Mouse (Mus musculus) intestine, embryonic 14.5 days (tissue): Measurements from ENCODE around the gene Tpbpb. TPM values are rescaled to one million over a fixed set of nuclear protein-coding genes. Genes with fewer than 3 reads are reported as not detected.
"Not testable (repeated sequence)": the region's sequence is repeated elsewhere in the genome, so short reads cannot be mapped to it uniquely, and the experiment has no call there.

Source experiments
- ATAC-seq: fragments of 200-750 bp; cut with Nextera tagmentation; replicated peaks from 2 replicates; pipeline ENCODE4 v1.8.0; 2017; ENCODE audit warnings: low read depth, moderate number of reproducible peaks, moderate TSS enrichment, moderate library complexity; ENCODE audit not compliant: low FRiP score, low TSS enrichment
- DNase-seq: peaks from one replicate; pipeline ENCODE4 v3.0.0-alpha.2; 2018; ENCODE audit warnings: low spot score
- H3K27ac ChIP-seq: fragments of 300-500 bp; sonication (generic); 2 replicates; pipeline ENCODE4 v1.5.1; 2014; ENCODE audit warnings: low read depth, mild to moderate bottlenecking, control low read depth
- H3K27me3 ChIP-seq: fragments of 300-500 bp; sonication (generic); replicated peaks from 2 replicates; pipeline ENCODE4 v1.6.1; 2014; ENCODE audit warnings: low read length, control low read depth; ENCODE audit not compliant: control insufficient read depth, insufficient read depth
- H3K36me3 ChIP-seq: fragments of 300-500 bp; sonication (generic); 2 replicates; pipeline ENCODE4 v1.6.1; 2014; ENCODE audit warnings: low read length, control low read depth; ENCODE audit not compliant: control insufficient read depth, insufficient read depth
- H3K4me1 ChIP-seq: fragments of 300-500 bp; sonication (generic); replicated peaks from 2 replicates; pipeline ENCODE4 v1.6.1; 2014; ENCODE audit warnings: low read length, control low read depth, mixed read lengths; ENCODE audit not compliant: control insufficient read depth, insufficient read depth
- H3K4me2 ChIP-seq: fragments of 300-500 bp; sonication (generic); 2 replicates; pipeline ENCODE4 v1.6.1; 2014; ENCODE audit warnings: low read length
- H3K4me3 ChIP-seq: fragments of 300-500 bp; sonication (generic); 2 replicates; pipeline ENCODE4 v1.5.1; 2014; ENCODE audit warnings: low read depth, low read length, control low read depth, mixed read lengths
- H3K9ac ChIP-seq: fragments of 300-500 bp; sonication (generic); 2 replicates; pipeline ENCODE4 v1.6.1; 2014; ENCODE audit warnings: mild to moderate bottlenecking, low read length
- H3K9me3 ChIP-seq: fragments of 300-500 bp; sonication (generic); 2 replicates; pipeline ENCODE4 v1.6.1; 2016; ENCODE audit warnings: low read length, control low read depth; ENCODE audit not compliant: control insufficient read depth
- WGBS: fragments of 180-500 bp; shearing (Covaris S2); extraction: QIAGEN DNeasy Blood & Tissue Kit; methylation state at CpG from one replicate; pipeline ENCODE4 v1.1.7; 2014; 5-methylcytosine and 5-hydroxymethylcytosine counted together
- polyA plus RNA-seq: library from polyadenylated mRNA; unstranded; fragments of >200 nt; fragmentation: Nextera tagmentation; extraction: Ambion mirVana; gene quantifications from 2 replicates; pipeline ENCODE4 v1.2.1, GENCODE M21; 2014

Tpbpb gene
- not detected in 2 replicates for polyA plus RNA-seq

GRCm38 (mm10) chr13:60904780-60905179 lies at the start of gene Tpbpb:
Gene Tpbpb, minus strand, starts transcription at chr13:60904880.
- H3K27me3 ChIP-seq, H3K4me1 ChIP-seq, H3K36me3 ChIP-seq, H3K4me3 ChIP-seq, H3K9me3 ChIP-seq, H3K27ac ChIP-seq, DNase-seq, H3K4me2 ChIP-seq, ATAC-seq, H3K9ac ChIP-seq: not testable (repeated sequence)
- 83% methylated on average over 2 of the region's 2 CpGs for WGBS

- not testable (repeated sequence) for H3K4me3 ChIP-seq, H3K27ac ChIP-seq, H3K9ac ChIP-seq, ATAC-seq, H3K36me3 ChIP-seq, H3K4me1 ChIP-seq, H3K9me3 ChIP-seq, DNase-seq, H3K27me3 ChIP-seq, H3K4me2 ChIP-seq
- WGBS, result 82% methylated on average over 3 of the region's 3 CpGs
Measured at GRCm38 (mm10) chr13:60941884-60942283, 37.2 kb upstream of the Tpbpb start, which contains the start of gene Tpbpa. Gene Tpbpa, minus strand, starts transcription at chr13:60941984.

GRCm38 (mm10) chr13:60936500-60936901 lies 31.8 kb upstream of the Tpbpb start, which contains the start of the genes Gm49391 and Ctla2a:
Gene Gm49391, minus strand, starts transcription at chr13:60936571.
Gene Ctla2a, minus strand, starts transcription at chr13:60936625.
- H3K4me1 ChIP-seq, result no peaks in the 10 kb centered on the region
- no peak within 1 kb of the TSS for H3K9ac ChIP-seq
- H3K9me3 ChIP-seq, result no peaks in the 10 kb centered on the region
- H3K36me3 ChIP-seq, result no peaks in the 10 kb centered on the region
- no peak within 1 kb of the TSS for H3K4me2 ChIP-seq
- no peak within 1 kb of the TSS for H3K27ac ChIP-seq
- H3K27me3 ChIP-seq, result no peaks in the 10 kb centered on the region
- no peak for DNase-seq
- ATAC-seq, result no peak
- WGBS, result 60% methylated on average over 5 of the region's 5 CpGs
- no peak within 1 kb of the TSS for H3K4me3 ChIP-seq

- not testable (repeated sequence) for H3K4me1 ChIP-seq, H3K36me3 ChIP-seq, H3K4me3 ChIP-seq, H3K27ac ChIP-seq, DNase-seq, ATAC-seq, H3K27me3 ChIP-seq, H3K9me3 ChIP-seq, H3K4me2 ChIP-seq, H3K9ac ChIP-seq
- WGBS, result 77% methylated on average over 2 of the region's 2 CpGs
Measured at GRCm38 (mm10) chr13:60935490-60935889, 30.8 kb upstream of the Tpbpb start, which contains the start of gene Gm49393. Gene Gm49393, minus strand, starts transcription at chr13:60935590.

- ATAC-seq (no peak), DNase-seq (no peak)
- Histone ChIP-seq H3K4me3 (no peak within 1 kb of the TSS), H3K36me3 (no peaks in the 10 kb centered on the region), H3K9me3 (no peaks in the 10 kb centered on the region), H3K4me1 (no peaks in the 10 kb centered on the region), H3K27me3 (no peaks in the 10 kb centered on the region), H3K9ac (no peak within 1 kb of the TSS), H3K4me2 (no peak within 1 kb of the TSS), H3K27ac (no peak within 1 kb of the TSS)
- WGBS, result 38% methylated on average over 3 of the region's 3 CpGs
Measured at GRCm38 (mm10) chr13:60897328-60897727, 7.4 kb downstream of the Tpbpb start, which contains the start of gene Ctla2b. Gene Ctla2b, minus strand, starts transcription at chr13:60897447.

GRCm38 (mm10) chr13:60896794-60897193 lies 7.9 kb downstream of the Tpbpb start, which contains the start of gene Gm49392:
Gene Gm49392, minus strand, starts transcription at chr13:60896894.
- not testable (repeated sequence) for ATAC-seq
- 92% methylated on average over 6 of the region's 8 CpGs for WGBS

GRCm38 (mm10) chr13:60895406-60896160 lies 9.1 kb downstream of the Tpbpb start:
- H3K4me3 ChIP-seq, result no peak overlapping the region
- H3K4me2 ChIP-seq, result no peak overlapping the region
- no peak for ATAC-seq

More at GRCm38 (mm10) chr13:60896794-60897193, 7.9 kb downstream of the Tpbpb start, which contains the start of gene Gm49392:
- not testable (repeated sequence) for H3K9me3 ChIP-seq, H3K36me3 ChIP-seq, H3K4me2 ChIP-seq, DNase-seq, H3K27me3 ChIP-seq, H3K9ac ChIP-seq, H3K4me1 ChIP-seq, H3K27ac ChIP-seq, H3K4me3 ChIP-seq

GRCm38 (mm10) chr13:60892301-60892700 lies 12.4 kb downstream of the Tpbpb start:
- DNase-seq (no peak), ATAC-seq (no peak)
- Histone ChIP-seq H3K27ac (no peak overlapping the region), H3K27me3 (no peaks in the 10 kb centered on the region), H3K36me3 (no peaks in the 10 kb centered on the region), H3K4me1 (no peaks in the 10 kb centered on the region), H3K9ac (no peak overlapping the region), H3K4me2 (no peak overlapping the region), H3K9me3 (no peaks in the 10 kb centered on the region), H3K4me3 (no peak overlapping the region)
- 73% methylated on average over 1 of the region's 1 CpGs for WGBS

More at GRCm38 (mm10) chr13:60895406-60896160, 9.1 kb downstream of the Tpbpb start:
- H3K9me3 ChIP-seq, result no peaks in the 10 kb centered on the region
- H3K27me3 ChIP-seq, result no peaks in the 10 kb centered on the region
- no peak overlapping the region for H3K9ac ChIP-seq
- no peaks in the 10 kb centered on the region for H3K4me1 ChIP-seq
- DNase-seq, result no peak
- H3K36me3 ChIP-seq, result no peaks in the 10 kb centered on the region
- H3K27ac ChIP-seq, result no peak overlapping the region
